Mouse (Mus musculus): ENCODE data around the gene Olfr1417. TPM values are rescaled to one million over a fixed set of nuclear protein-coding genes. Genes with fewer than 3 reads are reported as not detected.

Gene Olfr1417
- total and polyA plus RNA-seq, 2 experiments from 2014 or later = not detected

DNA sequence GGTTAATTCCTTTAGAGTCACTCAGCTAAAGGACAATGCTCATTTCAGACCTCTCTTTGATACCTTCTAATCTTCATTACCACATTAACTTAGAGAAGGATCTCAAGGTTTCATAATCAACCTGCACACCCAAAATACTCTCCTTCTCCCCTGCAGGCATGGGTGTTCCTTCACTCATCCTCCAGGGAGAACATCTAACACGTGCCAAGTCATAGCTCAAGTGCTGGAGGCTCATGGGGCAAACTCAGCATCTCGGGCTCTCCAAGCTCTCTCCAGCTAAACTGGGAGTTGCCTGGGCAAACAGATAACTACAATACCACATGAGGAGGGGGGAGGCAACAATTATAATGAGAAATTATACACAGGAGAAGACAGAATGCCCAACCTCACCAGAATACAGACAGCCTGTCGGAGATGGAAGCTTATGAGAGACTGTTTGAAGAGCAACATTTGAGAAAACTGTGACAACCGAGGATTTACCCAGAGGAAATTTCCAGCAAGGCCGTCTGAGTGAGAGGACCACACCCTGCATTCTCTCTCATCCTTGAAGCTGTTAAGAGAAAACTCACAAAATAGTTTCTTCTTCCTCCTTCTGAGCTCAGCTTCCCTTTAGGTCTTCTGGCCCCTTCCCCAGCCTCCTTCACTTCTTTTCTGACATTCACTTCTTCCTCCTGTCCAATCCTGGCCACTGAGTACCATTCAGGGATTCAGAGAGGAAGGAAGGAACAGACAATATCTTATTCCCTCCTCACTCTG, 28.8 kb downstream of the Olfr1417 start:
- DNase-seq (ENCODE audit: low spot score) (no peak), ATAC-seq (ENCODE audit: insufficient read depth, low read depth) (no peak)
- Histone ChIP-seq H3K4me2 (ENCODE audit: low read depth, low read length) (no peak overlapping the region), H3K9ac (replicated peaks; ENCODE audit: low read depth, low read length) (no peak overlapping the region), H3K27me3 (ENCODE audit: control insufficient read depth, insufficient read depth, low read length) (no peaks in the 10 kb centered on the region), H3K9me3 (replicated peaks; ENCODE audit: control insufficient read depth, low read length) (no peaks in the 10 kb centered on the region), H3K36me3 (replicated peaks; ENCODE audit: control insufficient read depth, insufficient read depth, low read length) (no peaks in the 10 kb centered on the region), H3K4me1 (ENCODE audit: control insufficient read depth, insufficient read depth) (no peaks in the 10 kb centered on the region), H3K4me3 (ENCODE audit: low read depth, low read length) (no peak overlapping the region), H3K27ac (ENCODE audit: low read depth) (peak overlapping the region; percentile 65)
- TF ChIP-seq CTCF (IDR thresholded peaks at IDR 0.05; ENCODE audit: low read depth) (no peak), EP300 (IDR thresholded peaks at IDR 0.05; ENCODE audit: low read depth) (no peak)
- 59% methylated on average over 5 of the region's 5 CpGs for WGBS

DNA sequence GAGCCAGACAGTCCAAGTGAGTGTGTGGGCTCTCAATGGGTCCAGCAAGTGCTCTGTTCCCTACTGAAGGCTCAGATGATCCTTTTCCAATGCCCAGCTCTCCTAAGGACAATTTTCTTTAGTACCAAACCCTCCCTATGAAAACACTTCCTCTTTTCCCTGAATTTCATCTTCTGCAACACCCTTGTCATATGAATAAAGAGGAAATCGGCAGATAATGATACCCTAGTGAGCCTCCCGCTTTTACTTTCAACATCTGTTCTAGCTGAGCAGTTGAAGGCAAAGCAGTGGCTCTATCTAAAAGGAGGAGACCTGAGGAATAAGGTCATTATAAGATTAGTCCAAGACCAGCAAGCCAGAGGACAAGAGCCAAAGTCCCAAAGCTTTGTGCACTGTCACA, 30.6 kb downstream of the Olfr1417 start:
- Histone ChIP-seq H3K36me3 (replicated peaks; ENCODE audit: control insufficient read depth, insufficient read depth, low read length) (no peaks in the 10 kb centered on the region), H3K9ac (replicated peaks; ENCODE audit: low read depth, low read length) (no peak overlapping the region), H3K27ac (ENCODE audit: low read depth) (no peak overlapping the region), H3K4me3 (ENCODE audit: low read depth, low read length) (no peak overlapping the region), H3K4me2 (ENCODE audit: low read depth, low read length) (no peak overlapping the region), H3K27me3 (ENCODE audit: control insufficient read depth, insufficient read depth, low read length) (no peaks in the 10 kb centered on the region), H3K9me3 (replicated peaks; ENCODE audit: control insufficient read depth, low read length) (no peaks in the 10 kb centered on the region), H3K4me1 (ENCODE audit: control insufficient read depth, insufficient read depth) (no peaks in the 10 kb centered on the region)
- ATAC-seq (ENCODE audit: insufficient read depth, low read depth) = no peak
- 65% methylated on average over 2 of the region's 2 CpGs for WGBS
- DNase-seq (ENCODE audit: low spot score) = no peak
- TF ChIP-seq CTCF (IDR thresholded peaks at IDR 0.05; ENCODE audit: low read depth) (no peak), EP300 (IDR thresholded peaks at IDR 0.05; ENCODE audit: low read depth) (no peak)

DNA sequence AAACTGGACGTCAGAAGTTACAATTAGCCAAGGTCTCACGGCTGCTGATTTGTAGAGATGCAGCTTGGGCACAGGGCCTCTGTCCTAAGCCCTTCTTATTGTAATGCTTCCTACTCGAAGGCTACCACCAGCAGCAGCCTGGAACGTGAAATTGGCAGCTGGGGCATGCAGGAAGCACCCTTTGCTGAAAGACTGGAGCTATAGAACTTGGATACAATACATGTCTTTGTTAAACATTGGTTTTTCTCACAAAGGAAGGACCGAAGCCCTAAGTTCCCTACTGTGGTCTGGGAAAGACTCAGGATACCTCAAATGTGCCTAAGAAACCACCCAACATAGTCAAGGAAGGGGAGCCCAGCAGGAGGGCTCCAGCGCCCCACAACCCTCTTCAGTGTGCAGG, 31.2 kb downstream of the Olfr1417 start:
- Histone ChIP-seq H3K4me2 (ENCODE audit: low read depth, low read length) (no peak overlapping the region), H3K4me3 (ENCODE audit: low read depth, low read length) (no peak overlapping the region), H3K36me3 (replicated peaks; ENCODE audit: control insufficient read depth, insufficient read depth, low read length) (no peaks in the 10 kb centered on the region), H3K4me1 (ENCODE audit: control insufficient read depth, insufficient read depth) (no peaks in the 10 kb centered on the region), H3K9me3 (replicated peaks; ENCODE audit: control insufficient read depth, low read length) (no peaks in the 10 kb centered on the region), H3K27me3 (ENCODE audit: control insufficient read depth, insufficient read depth, low read length) (no peaks in the 10 kb centered on the region), H3K27ac (ENCODE audit: low read depth) (no peak overlapping the region), H3K9ac (replicated peaks; ENCODE audit: low read depth, low read length) (no peak overlapping the region)
- ATAC-seq (ENCODE audit: insufficient read depth, low read depth) (no peak), DNase-seq (ENCODE audit: low spot score) (no peak)
- TF ChIP-seq EP300 (IDR thresholded peaks at IDR 0.05; ENCODE audit: low read depth) (no peak), CTCF (IDR thresholded peaks at IDR 0.05; ENCODE audit: low read depth) (no peak)
- 63% methylated on average over 6 of the region's 6 CpGs for WGBS

DNA sequence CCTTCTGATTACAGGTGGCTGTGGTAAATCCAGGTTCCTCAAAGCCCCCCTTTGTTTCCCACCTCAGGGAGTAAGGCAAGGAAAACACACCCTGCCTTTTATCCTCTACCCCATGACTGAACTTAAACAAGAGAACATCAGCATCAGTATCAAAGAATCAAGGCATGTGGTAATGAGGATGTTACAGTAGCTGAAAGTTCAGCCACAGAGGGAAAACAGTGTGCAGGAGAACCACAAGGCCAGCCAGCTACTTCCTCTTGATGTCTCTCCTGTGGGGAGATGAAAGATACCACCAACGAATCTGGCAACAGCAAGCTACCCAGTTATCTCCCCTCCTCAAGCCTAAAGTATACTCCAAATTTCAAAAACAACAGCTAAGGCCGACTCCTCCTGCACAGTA, 31.8 kb downstream of the Olfr1417 start:
- Histone ChIP-seq H3K9me3 (replicated peaks; ENCODE audit: control insufficient read depth, low read length) (no peaks in the 10 kb centered on the region), H3K36me3 (replicated peaks; ENCODE audit: control insufficient read depth, insufficient read depth, low read length) (no peaks in the 10 kb centered on the region), H3K4me1 (ENCODE audit: control insufficient read depth, insufficient read depth) (no peaks in the 10 kb centered on the region), H3K27ac (ENCODE audit: low read depth) (no peak overlapping the region), H3K4me2 (ENCODE audit: low read depth, low read length) (no peak overlapping the region), H3K27me3 (ENCODE audit: control insufficient read depth, insufficient read depth, low read length) (no peaks in the 10 kb centered on the region), H3K4me3 (ENCODE audit: low read depth, low read length) (no peak overlapping the region), H3K9ac (replicated peaks; ENCODE audit: low read depth, low read length) (no peak overlapping the region)
- 37% methylated on average over 2 of the region's 2 CpGs for WGBS
- no peak for DNase-seq (ENCODE audit: low spot score)
- TF ChIP-seq EP300 (IDR thresholded peaks at IDR 0.05; ENCODE audit: low read depth) (no peak), CTCF (IDR thresholded peaks at IDR 0.05; ENCODE audit: low read depth) (no peak)
- ATAC-seq (ENCODE audit: insufficient read depth, low read depth) = no peak

DNA sequence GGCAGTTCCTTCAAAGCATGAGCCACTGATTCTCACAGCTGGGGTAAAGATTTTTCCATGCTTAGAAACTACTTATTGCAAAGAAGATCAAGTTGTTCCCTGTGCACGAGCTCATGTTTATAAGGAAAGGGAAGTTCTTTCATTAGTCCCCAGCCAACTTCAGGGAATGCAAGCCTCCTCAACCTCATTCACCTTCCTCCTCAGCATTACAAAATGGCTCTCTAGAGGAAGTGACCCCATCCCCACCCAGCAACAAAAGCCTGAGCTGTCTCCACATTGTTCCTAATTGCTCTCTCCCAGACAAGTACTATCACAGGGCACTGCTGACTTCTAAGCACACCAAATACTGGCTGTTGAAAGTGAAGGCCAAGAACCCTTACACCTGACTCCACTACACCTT, 34.6 kb downstream of the Olfr1417 start:
- WGBS = 59% methylated on average over 1 of the region's 1 CpGs
- DNase-seq (ENCODE audit: low spot score) = no peak

More for the DNA sequence above, 34.6 kb downstream of the Olfr1417 start:
- Histone ChIP-seq H3K4me2 (ENCODE audit: low read depth, low read length) (no peak overlapping the region), H3K27ac (ENCODE audit: low read depth) (peak overlapping the region; percentile 30), H3K9me3 (replicated peaks; ENCODE audit: control insufficient read depth, low read length) (no peaks in the 10 kb centered on the region), H3K36me3 (replicated peaks; ENCODE audit: control insufficient read depth, insufficient read depth, low read length) (no peaks in the 10 kb centered on the region), H3K4me3 (ENCODE audit: low read depth, low read length) (no peak overlapping the region), H3K27me3 (ENCODE audit: control insufficient read depth, insufficient read depth, low read length) (no peaks in the 10 kb centered on the region), H3K4me1 (ENCODE audit: control insufficient read depth, insufficient read depth) (no peaks in the 10 kb centered on the region), H3K9ac (replicated peaks; ENCODE audit: low read depth, low read length) (no peak overlapping the region)
- TF ChIP-seq EP300 (IDR thresholded peaks at IDR 0.05; ENCODE audit: low read depth) (no peak), CTCF (IDR thresholded peaks at IDR 0.05; ENCODE audit: low read depth) (no peak)
- ATAC-seq (ENCODE audit: insufficient read depth, low read depth) = no peak
